Mouse (Mus musculus) Muller cell, postnatal 12 days (primary cell): Measurements from ENCODE around the gene Srrm2.

Experiments used
- DNase-seq: peaks from one replicate; pipeline ENCODE4 v3.0.0-alpha.2; 2015; ENCODE audit errors: inconsistent ontology term

The Srrm2 gene

GRCm38 (mm10) chr17:23857193-23857592, 66.9 kb downstream of the Srrm2 start:
- peak; percentile 64 for DNase-seq

DNA sequence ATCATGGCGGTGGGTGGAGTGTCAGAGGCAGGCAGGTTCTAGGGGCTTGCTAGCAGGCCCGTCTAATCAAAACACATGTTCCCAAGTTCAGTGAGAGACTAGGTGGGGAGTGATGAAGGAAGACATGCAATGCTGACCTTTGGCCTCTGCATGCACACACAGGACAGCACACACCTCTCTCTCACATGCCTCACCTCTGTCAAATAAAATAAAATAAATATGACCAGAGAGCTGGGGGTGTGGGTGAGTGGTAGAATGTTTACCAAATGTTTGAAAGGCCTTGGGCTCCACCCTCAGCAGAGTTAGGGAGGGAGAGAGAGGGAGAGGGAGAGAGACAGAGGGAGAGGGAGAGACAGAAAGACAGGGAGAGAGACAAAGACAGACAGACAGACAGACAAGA, 67.6 kb downstream of the Srrm2 start:
- DNase-seq, result no peak

GRCm38 (mm10) chr17:23862926-23863325, 72.6 kb downstream of the Srrm2 start:
- no peak for DNase-seq

DNA sequence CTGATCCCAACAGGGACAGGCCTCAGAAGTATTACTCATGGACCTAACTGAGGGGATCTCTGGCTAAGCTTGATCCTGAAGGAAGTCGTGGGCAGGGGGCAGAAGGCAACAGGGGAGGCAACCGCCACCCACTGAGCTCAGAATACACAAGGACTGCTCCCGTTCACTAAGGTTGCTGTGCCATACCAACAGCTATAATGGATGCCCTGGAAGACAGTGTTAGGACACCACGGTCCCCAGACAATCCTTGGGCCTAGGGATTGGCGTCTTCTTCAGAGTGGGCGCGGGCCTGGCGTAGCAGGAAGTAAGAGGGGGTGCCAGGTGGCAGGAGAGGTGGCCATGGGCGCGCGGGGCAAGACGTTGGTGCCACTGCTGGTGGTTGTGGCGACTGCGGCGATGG, 77.4 kb downstream of the Srrm2 start, which contains the start of gene Prss21:
Prss21 (plus strand) TSS at position 301 of the 400 bp plus-strand sequence.
- no peak for DNase-seq

DNA sequence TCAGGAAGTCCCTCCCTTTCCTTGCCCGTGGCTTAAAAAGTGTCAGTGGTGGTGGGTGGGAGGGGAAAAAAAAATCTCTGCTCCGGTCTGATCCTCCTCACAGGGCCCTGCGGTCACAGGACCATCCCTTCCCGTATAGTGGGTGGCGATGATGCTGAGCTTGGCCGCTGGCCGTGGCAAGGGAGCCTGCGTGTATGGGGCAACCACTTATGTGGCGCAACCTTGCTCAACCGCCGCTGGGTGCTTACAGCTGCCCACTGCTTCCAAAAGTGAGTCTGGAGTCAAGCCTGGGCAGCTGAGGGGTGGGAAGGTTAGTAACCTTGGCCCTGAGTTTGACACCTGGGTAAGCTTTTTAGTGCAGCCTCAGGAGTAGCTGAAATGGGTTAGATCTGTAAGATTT, 78.2 kb downstream of the Srrm2 start:
- no peak for DNase-seq
